Mouse (Mus musculus) mature B cell (primary cell): ENCODE measurements around the gene Chmp4b.

Experiments
- in situ Hi-C: fragments of 300-500 bp; cut with MboI; formaldehyde crosslinking; loops from 2 replicates; pipeline ENCODE4 v1.14.3; 2019

The Chmp4b gene

DNA sequence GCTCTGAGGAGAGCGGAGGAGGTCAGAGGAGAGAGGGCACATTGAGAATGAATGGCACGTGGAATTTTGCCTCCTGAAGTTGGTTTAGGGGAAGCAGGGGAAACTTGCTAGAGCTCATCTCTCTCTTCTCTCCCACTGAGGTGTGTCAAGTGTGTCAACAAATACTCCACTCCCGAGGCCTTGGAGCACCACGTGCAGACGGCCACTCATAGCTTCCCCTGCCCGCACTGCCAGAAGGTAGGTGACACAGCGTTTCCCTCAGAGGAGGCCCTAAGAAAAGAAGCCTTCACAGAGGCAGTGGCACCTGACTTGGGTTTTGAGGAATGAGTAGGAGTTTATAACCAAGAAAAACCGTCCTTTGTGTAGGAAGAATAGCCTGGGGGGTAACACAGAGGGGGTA is 10.3 kb upstream of the Chmp4b start:
- in situ Hi-C loops = no loop called here

DNA sequence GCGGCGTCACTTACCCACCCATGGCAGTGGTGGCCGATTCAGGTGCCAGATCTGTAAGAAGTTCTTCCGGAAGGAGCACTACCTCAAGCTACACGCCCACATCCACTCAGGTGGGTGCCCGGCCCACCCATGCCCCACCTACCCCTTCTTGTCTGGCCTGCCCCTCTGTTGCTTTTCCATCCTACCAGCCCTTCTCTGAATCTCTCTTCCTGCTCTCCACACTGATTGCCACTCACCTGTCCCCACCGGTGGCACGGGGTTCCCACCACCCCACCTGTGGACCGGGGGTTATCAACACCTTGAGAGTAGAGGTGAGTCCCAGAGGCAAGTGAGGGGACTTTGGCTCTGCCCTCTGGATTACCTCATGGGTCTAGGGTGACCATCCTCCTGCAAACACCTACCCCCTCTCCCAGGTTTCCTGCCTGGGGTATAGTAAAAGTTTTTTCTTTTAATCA is 9.5 kb upstream of the Chmp4b start:
- in situ Hi-C loops = no loop called here

DNA sequence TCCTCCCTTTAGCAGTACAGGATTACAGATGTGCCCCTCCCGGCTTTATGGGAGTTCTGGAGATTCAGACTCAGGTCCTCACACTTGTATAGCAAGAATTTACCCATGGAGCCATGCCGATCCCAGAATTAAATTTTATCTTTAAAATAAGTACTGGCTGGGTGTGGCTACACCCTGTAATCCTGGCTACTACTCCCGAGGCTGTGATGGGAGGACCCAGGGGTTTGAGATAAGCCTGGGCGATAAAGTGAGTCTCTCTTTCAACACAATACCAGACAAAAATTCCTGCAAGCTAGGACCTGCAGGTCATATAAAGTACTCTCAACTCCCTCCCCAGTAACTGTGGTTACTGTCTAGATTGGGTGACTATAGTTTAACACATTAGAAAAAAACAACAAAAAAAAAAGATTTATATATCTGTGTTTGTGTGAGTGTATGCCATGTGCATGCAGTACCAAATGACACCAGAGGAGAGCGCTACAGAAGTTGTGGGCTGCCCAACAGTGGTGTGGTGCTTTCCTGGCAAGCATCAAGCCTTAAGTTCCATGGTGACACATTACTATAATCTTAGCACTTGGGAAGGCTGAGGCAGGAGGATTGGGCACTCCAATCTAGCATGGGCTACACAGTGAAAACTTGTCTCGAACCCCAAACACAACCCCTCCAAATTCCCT is 8.7 kb upstream of the Chmp4b start:
- in situ Hi-C loops = no loop called here

DNA sequence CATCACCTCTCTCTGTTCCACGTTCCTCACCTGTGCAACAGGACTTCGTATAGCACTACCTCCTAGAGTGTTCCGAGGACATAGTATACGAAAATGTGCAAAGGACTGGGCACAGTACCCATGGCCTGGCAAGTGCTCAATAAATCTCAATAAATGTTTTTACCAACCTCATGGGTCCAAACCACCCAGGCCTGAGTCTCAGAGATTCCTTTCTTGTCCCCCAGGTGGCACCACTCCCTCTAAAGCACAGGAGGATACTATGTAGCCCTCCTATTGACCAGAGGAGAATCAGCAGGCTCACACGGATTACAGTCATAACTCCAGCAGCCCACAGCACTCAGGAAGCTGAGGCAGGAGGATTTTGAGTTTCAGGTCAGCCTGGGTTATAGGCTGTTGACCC is 4.9 kb upstream of the Chmp4b start:
- in situ Hi-C loops = no loop called here

DNA sequence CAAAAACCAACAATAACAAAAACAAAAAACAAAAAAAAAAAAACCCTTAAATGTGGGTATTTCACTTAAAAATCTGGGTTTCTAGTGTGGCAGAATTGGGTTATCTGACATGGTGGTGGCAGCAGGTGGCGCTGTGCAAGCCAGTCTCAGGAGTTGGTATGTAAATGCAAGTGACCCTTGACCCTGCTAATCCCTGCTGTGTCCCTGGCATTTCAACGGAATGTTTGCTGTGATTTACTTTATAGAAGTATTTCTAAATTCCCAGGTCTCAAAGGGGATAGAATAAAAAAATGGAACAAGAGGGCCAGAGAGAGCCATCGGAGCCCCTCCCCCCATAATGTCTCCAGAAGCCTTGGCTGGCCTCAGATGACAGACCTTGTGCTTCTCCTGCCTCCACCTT is 3.4 kb upstream of the Chmp4b start:
- in situ Hi-C loops = no loop called here

DNA sequence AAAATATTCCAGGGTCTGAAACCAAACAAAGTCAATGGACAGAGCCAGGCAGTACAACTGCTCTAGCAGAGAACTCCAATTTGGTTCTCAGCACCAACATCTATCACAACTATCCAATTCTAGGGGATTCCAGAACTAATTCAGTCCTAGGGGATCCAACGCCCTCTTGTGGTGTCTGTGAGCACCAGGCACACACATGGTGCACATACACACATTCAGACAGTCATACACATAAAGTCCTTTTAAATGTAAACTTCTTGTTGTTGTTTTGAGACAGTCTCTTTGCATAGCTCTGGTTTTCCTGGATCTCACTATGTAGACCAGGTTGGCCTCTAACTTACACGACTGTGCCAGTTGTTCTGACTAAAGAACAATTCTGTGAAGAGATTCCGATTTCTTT is 1.1 kb upstream of the Chmp4b start:
- in situ Hi-C loops = no loop called here

DNA sequence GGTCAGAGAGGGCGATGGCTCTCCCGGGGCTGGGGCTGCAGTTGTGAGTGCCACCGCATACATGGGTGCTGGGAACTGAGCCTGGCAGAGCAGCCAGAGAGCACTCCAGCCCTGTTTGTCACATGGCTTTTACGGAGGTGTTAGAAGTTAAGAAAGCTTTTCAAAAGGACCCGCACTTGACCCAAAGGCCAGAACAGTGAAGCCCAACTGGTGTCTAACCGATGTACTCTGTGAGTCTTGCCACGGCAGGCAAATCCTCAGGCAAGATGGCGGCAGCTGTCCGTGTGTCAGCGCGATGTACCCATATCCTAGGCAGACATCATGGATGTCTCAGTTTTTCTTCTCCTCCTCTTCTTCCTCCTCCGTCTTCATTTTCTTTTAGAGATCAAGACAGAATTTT is 3.5 kb downstream of the Chmp4b start:
- in situ Hi-C loops = no loop called here

DNA sequence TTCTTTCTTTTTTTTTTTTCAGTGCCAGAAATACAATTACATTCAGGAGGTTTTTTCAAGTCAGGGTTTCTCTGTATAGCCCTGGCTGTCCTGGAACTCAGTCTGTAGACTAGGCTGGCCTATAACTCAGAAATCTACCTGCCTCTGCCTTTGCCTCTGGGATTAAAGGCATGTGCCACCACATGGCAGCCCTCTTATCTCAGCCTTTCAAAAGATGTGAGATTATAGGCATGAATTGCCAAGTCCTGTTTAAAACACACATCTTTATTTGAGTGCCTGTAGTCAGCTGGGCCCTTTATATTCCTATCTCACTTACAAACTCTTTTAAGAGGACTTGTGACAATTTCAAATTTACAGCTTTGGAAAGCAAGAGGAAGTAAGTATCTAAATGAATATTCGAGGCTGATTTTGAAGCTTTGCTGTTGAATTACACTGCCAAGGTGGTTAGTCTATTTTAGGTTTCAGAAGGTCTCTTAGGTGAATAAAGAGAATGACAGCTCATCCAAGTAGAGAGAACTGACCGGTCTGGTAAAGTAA is 4.4 kb downstream of the Chmp4b start:
- in situ Hi-C loops = no loop called here

DNA sequence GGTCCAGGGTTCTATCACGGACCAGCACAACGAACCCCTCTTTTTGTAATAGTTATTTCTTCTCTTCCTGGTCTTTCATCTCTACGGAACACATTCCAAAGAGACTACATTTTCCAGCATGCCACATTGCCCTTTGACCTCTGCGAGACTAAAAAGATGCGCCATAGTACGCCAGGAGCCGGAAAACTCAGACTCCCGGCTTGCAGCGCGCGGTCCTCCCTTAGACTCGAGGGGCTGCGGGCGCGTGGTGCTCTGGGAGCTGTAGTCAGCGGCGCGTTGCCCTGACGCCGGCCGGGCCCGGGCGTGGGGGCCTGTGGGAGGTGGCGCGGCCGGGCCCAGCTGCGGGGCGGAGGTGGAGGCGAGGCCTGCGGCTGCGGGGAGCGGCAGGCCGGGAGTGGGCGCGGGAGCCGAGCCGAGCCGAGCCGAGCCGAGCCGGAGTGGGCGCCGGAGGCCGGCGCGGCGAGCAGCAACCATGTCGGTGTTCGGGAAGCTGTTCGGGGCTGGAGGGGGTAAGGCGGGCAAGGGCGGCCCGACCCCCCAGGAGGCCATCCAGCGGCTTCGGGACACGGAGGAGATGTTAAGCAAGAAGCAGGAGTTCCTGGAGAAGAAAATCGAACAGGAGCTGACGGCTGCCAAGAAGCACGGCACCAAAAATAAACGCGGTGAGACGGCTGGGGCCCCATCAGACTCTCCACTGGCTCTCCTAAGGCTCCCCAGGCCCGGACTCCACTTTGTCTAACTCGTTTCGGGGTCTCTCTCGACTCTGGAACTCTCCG is 5.4 kb downstream of the Chmp4b start:
- in situ Hi-C loops = no loop called here

DNA sequence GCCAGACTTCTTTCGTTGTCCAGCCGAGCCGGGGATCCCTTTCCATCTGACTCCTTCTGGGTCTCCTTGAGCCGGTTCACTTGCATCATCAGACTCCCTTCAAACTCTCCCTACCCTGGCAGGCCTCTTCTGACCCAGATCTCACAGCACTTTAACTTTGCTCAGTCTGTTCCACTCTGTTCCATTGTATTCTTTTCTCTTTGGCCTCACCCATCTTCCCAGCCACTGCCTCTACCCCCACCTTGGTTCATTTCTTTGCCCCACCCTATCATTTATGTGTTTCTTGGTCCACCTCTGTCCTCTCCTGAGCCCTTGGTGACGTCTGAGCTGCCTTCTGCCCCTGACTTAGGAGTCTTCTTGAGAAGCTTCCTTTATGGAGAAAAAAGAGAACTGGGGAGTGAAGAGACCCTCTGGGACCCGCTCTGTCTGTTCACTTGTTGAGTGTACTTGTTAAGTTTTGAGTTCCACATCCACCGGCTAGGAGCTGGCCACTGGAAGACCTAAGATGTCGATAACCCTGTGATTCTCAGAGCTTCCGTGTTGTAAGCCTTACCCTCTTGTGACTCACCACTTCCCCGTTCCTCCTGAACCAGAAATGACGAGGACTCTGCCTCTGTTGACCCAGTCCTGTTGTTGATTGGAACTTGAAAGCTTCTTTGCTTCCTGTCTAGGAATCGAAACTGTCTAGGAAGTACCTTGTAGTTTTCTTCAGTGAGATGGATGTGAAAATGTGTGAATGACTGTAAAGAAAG is 6.2 kb downstream of the Chmp4b start:
- in situ Hi-C loops = no loop called here

DNA sequence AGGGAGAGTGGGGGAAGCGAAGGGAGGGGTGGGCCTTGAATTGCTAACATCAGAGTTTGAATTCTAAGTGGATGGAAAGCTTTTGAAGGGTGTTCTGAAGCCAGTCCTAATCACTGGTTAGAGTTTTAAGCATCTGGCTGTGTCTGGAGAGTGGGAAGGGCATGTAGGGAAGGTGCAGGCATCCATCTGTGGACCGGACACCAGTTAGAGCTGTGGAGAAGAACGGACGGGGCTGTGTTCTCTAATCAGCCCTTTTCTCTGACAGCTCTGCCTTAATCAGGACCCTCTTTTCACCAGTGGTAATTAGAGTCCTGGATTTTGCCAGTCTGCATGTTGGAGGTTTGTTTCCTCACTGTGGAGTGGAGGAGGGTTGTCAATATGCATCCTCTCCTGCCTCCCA is 7.6 kb downstream of the Chmp4b start:
- in situ Hi-C loops = no loop called here

DNA sequence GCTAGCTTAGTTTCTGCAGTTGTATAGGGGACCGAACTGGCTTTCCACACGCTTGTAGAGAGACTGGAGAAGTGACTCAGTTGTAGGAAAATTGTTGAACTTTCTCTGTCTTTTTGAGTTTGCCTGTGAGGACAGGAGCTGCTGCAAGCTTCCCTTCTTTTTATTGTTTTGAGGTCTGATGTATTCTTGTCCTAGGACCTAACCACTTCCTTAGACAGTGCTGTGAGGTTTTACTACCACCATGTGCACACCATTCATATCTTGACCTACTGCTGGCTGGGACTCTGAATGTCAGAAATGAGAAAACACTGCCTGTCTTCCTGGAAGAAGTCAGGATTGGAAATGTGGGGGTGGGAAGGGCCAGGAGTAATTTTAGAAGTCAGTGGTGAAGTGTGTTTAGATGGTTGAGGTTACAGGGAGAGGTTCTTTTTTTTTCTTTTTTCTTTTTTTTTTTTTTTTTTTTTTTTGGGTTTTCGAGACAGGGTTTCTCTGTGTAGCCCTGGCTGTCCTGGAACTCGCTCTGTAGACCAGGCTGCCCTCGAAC is 8.1 kb downstream of the Chmp4b start:
- in situ Hi-C loops = no loop called here

DNA sequence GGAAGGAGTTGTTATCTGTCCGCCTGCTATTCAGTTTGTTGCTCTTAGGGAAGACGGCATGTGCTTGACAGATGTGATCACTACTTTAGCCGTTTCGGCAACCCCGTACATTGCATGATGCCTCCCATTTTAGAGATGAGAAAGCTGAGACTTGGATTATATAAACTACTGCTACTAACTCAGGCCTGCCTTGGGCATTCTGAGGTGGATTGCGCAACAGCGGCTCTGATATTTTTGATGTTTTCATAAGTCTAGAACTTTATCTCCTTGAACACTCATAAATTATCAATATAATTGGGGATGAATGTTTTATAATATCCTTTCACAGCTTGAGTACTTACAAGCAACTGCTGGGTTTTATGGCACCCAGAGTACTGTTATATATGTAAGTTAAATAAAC is 17.2 kb downstream of the Chmp4b start:
- in situ Hi-C loops = no loop called here

DNA sequence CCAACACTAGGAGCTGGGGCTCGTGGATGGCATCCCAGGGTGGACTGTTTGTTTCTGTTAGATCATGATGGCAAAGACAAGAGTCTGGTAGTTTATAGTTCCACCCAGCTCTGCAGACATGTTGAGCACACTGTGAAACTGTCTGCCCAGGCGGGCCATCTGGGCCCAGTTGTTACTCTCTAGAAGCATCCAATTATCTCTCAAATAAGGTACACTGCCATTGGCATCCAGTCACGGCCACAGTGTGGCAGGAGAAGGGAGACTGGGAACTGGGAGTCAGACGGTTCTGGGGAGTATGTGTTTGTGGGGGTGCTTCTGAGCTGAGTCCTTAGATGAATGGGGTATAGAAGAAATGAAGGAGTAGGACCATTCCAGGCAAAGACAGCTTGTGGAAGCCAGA is 18.6 kb downstream of the Chmp4b start:
- in situ Hi-C loops = no loop called here

DNA sequence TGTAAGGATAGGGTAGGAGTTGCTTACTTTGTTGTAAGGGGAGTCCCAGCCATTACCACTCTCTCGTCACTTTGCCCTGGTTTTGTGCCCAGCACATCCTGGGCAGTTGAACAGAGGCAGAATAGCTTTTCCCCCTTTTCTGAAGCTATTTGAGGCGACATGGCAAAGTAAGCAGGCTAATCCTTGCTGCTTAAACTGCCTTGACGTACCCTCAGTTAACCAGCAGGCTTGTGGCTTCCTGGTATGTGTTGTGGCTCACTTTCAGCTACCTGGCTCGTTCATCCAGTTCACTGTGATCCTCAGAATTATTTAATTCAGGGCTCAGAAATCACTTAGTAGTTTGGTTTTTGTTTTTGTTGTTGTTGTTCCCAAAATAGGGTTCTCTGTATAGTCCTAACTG is 19.2 kb downstream of the Chmp4b start:
- in situ Hi-C loops = no loop called here

DNA sequence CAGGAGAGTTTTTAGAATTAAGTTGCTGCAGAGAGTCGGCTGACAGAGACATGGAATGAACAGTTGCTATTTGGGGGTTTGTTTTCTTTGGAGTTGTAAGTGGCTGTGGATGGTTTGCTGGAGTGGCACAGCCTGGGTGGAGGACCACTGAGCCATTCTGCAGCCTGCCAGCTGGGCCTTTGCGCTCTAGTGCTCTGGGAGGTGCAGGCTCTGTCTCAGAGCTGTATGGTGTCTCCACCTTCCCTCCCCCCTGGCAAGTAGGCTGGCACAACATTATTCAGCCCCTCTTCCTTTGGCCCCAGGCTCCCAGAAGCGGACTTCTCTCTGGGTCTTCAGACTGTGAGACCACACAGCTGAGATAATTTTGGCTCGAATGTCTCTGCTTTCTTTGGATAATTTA is 22.5 kb downstream of the Chmp4b start:
- in situ Hi-C loops = no loop called here

DNA sequence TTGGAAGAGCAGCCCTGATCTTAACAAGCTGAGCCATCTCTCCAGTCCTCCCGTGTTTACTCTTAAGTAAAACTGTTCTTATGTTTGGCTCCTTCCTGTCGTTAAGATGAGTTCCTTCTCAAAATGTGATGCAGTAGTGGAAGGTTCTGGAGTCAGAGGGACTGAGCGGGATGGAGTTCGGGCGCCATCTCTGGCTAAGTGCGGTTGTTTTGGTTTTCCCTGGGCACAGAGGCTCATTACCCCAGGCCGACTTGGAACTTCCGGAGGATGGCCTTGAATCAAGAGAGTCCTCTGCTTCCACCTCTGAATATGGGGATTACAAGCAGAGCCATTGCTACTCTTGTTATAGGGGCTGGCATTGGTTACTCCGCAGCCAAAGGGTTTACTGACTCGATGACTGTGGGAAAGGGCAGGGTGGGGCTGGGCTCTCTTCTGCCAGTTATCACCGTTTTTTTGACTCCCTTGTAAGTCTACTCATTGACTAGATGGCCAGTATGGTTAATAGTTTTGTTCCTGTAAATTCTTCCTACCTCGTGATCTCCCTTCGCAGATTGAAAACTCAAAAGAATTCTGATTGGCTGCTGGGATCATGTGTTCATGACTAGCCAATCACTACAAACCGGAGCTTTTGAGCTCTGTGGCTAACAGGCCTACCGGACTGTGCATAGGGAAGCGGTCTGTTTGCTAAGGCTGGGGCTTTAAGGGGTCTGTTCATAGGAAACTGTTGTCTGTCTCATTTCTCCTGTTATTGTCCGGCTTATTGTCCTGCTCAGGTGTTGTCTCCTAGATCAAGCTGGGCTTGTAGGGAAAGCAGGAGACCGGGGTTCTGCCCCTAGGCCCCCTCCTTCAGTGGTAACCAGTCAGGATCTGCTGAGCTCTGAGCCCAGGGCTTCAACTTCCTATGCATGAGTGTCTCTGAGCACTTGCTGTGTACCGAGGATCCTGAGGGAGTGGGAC is 25.4 kb downstream of the Chmp4b start:
- in situ Hi-C loops = no loop called here

DNA sequence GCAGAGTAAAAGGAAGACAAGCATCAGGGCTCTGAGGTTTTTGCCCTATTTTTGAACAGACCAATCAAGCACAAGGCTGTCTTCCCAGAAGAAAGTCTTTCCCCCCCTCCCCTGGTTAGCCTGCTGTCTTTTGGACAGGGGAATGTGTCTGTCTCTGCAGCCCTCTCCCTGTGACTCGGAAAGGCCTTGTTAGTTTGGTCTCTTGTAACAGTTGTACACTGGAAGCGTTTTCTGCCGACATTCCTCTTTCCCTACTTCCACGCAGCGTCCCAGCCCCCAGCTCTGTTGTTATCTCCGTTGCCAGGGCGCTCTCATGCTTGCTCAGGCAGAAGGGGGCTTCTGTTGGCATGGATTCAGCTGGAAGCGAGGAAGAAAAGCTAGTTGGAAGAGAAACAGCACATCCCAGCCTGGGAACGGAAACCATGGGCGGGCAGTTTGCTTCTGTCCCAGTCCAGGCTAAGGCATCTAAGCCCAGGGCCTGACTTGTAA is 26.2 kb downstream of the Chmp4b start:
- in situ Hi-C loops = no loop called here

DNA sequence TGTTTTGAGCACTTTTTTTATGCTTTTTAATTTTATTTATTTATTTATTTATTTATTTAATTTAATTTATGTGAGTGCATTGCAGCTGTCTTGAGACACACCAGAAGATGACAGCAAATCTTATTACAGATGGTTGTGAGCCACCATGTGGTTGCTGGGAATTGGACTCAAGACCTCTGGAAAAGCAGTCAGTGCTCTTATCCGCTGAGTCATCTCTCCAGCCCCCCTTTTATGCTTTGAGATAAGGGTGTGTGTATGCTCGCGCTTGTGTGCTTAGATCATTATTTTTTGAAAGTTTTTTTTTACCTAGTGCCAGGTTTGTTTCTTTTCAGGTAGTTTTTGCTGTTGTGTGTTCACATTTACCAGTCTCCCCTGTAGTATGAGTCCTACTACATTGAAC is 27.5 kb downstream of the Chmp4b start:
- in situ Hi-C loops = no loop called here

DNA sequence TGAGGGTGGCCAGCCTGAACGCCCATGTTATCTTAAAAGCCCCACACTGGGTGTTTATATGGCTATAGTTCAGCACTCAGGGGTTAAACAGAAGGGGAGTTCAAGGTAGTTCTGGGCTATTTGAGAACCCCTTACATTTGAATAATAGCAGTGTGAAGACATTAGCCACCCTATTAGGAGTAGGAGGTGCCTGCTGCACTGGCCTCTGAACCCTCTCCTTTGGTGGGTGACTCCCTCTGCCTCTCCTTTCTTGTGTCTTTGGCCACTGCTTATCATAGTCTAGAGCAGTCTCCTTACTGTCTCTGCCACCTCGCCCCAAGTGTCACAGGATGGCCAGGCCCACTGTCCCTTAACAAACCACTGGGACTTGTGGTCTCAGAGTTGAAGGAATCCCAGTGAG is 28.8 kb downstream of the Chmp4b start:
- in situ Hi-C loops = no loop called here

DNA sequence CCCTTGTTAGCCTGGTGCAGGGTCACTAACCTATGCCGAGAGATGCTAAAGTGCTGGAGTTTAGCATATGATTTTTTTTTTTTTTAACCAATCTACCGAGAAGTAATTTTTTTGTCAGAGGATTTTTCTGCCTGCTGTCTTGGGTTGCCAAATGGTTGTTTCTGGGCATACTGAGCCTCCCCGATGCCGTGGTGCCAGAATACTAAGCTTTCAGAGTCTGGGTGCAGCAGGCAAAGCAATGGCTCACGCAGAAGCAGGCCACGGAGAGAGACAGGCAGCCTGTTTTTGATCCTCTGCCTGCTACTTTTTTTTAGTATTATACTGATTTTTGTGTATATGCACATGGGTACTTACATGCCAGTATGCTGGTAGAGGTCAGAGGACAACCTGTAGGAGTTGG is 29.4 kb downstream of the Chmp4b start:
- in situ Hi-C loops = no loop called here
